Mouse (Mus musculus) megakaryocyte, embryonic 14.5 days (primary cell): ENCODE measurements around the gene C130050O18Rik. TPM values are rescaled to one million over a fixed set of nuclear protein-coding genes. Genes with fewer than 3 reads are reported as not detected.

Source experiments
- H3K27me3 ChIP-seq: replicated peaks from 2 replicates; pipeline ENCODE3; 2012; ENCODE audit warnings: inconsistent platforms
- H3K36me3 ChIP-seq: replicated peaks from 2 replicates; pipeline ENCODE3; 2012; ENCODE audit warnings: low read length, inconsistent platforms, mixed read lengths
- H3K4me1 ChIP-seq: 2 replicates; pipeline ENCODE4 v1.6.1; 2012; ENCODE audit warnings: inconsistent platforms
- H3K4me3 ChIP-seq: replicated peaks from 2 replicates; pipeline ENCODE3; 2012; ENCODE audit warnings: moderate library complexity, mild to moderate bottlenecking, inconsistent platforms
- H3K9me3 ChIP-seq: 2 replicates; pipeline ENCODE4 v1.6.1; 2012; ENCODE audit warnings: inconsistent platforms
- FLI1 ChIP-seq: IDR thresholded peaks from 2 replicates; pipeline ENCODE4 v1.6.1; 2012; ENCODE audit warnings: low read length, inconsistent platforms, mixed read lengths
- GATA1 ChIP-seq: IDR thresholded peaks from 3 replicates; pipeline ENCODE4 v1.6.1; 2012; ENCODE audit warnings: mixed read lengths, low read length, inconsistent platforms, borderline replicate concordance
- polyA plus RNA-seq: library from polyadenylated mRNA; stranded (reverse); fragments of >175 nt; gene quantifications from 2 replicates; pipeline ENCODE4 v1.2.3, GENCODE M21; 2012; ENCODE audit warnings: low replicate concordance; ENCODE audit not compliant: insufficient read depth

The C130050O18Rik gene
- polyA plus RNA-seq, 1 experiment: 1.8 TPM

DNA sequence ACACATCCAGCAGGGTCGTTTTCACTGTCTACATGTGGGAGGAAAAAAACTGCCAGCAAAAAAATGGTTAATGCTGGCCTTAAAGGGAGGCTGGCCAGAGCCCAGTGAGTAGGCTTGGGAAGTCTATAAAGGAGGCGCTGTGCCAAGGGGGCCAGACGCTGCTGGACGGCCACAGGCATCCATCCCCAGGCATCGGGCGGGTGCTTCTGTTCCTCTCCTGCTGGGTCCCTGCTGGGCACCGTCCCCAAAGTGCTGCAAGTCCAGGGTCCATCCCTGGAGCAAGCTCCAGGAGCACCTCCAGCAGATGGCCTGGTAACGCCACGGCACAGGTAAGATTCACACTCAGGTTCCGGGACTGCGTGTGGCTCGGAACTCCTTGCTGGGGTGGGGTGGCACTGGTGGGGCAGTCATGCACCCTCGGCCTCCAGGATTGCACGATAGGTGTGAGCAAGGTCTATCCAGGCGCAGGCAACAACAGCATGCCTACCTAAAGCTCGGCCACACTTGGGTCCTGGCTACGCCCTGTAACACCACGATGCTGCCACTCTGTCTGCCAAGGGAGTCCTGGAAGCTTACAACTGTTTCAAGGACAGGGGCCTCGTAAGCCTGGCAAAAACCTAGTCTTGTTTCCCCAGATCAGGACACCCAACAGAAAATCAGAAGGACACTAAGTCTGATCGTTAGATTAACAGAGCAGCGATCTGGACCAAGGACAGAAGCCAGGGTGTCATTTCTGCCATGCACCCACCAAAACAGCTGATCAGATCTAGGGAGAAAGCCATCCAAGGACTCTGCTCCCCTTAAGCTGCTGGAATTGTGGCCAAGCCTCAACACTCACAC, 18.2 kb downstream of the C130050O18Rik start, which contains the start of gene Gper1:
Gene Gper1, plus strand, starts transcription at position 126 of the 840 bp plus-strand sequence.
- TF ChIP-seq GATA1: no peak
- TF ChIP-seq FLI1: no peak
- H3K9me3 ChIP-seq: no peaks in the 10 kb centered on the region
- no peak within 1 kb of the TSS for H3K4me3 ChIP-seq
- H3K36me3 ChIP-seq: peaks cover 11% of the 10 kb centered on the region
- H3K27me3 ChIP-seq: no peaks in the 10 kb centered on the region
- peaks cover 55% of the 10 kb centered on the region for H3K4me1 ChIP-seq

DNA sequence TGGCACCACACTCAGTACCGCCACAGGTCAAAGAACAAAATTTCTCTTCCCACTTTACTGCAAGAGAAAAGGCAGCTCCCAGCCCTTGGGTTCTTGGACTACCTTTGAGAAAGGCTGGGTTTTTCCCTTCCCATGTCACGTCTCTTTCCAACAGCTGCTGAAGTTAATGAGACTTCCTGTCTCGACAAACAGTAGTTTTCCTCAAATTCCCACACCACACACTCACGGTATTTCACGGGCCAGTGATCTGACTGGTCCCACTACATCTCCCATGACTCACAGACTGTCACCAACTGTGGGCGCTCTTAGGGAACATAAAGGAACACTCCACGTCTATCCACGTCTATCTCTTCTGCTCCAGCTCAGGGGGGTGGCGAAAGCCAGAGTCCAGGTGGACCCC, 20.1 kb downstream of the C130050O18Rik start:
- Histone ChIP-seq H3K36me3 (peaks cover 11% of the 10 kb centered on the region), H3K4me3 (no peak overlapping the region), H3K4me1 (peaks cover 51% of the 10 kb centered on the region), H3K9me3 (no peaks in the 10 kb centered on the region), H3K27me3 (no peaks in the 10 kb centered on the region)
- TF ChIP-seq GATA1: no peak
- no peak for TF ChIP-seq FLI1

DNA sequence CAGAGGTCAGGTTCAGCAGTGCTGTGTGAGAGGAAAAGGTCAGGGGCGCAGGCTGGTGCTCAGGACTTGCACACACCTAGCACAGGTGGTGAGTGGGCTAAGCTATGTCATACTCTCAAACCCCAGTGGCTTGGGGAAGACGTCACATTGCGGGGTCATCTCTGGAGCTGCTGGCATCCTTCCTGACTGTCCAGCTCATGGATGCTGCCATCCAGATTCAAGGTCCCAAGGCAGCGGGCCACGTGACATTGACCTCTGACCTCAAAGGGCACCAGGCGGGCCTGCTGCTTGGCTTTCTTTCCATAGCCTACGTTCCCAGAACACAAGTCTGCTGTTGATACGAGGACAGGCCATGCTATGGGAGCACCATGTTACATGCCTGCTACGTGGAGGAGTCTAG, 21.9 kb downstream of the C130050O18Rik start:
- no peak for TF ChIP-seq FLI1
- TF ChIP-seq GATA1: no peak
- H3K27me3 ChIP-seq: no peaks in the 10 kb centered on the region
- no peak overlapping the region for H3K4me3 ChIP-seq
- peaks cover 40% of the 10 kb centered on the region for H3K4me1 ChIP-seq
- H3K36me3 ChIP-seq: peaks cover 11% of the 10 kb centered on the region
- H3K9me3 ChIP-seq: no peaks in the 10 kb centered on the region

DNA sequence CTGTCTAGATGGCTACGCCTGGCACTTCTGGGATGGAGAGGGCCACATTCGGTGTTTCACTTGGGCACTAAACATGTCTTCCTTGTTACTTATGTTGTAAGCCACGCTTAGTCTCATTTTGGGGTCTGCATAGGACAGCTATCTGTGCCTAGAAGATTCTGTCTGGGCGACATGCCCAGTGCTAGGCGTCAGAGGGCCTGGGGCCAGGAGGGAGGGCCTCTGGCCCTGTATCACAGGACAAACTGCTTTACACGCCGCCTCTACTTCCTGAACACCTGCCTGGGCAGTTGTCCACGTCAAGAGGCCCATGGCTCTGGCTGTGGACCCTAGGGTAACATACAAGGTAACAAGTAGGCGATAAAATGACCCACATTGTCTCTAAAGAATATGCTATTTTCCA, 22.9 kb downstream of the C130050O18Rik start:
- TF ChIP-seq GATA1: no peak
- no peak for TF ChIP-seq FLI1
- H3K4me1 ChIP-seq: peaks cover 49% of the 10 kb centered on the region
- H3K27me3 ChIP-seq: no peaks in the 10 kb centered on the region
- H3K4me3 ChIP-seq: no peak overlapping the region
- H3K9me3 ChIP-seq: no peaks in the 10 kb centered on the region
- peaks cover 11% of the 10 kb centered on the region for H3K36me3 ChIP-seq

DNA sequence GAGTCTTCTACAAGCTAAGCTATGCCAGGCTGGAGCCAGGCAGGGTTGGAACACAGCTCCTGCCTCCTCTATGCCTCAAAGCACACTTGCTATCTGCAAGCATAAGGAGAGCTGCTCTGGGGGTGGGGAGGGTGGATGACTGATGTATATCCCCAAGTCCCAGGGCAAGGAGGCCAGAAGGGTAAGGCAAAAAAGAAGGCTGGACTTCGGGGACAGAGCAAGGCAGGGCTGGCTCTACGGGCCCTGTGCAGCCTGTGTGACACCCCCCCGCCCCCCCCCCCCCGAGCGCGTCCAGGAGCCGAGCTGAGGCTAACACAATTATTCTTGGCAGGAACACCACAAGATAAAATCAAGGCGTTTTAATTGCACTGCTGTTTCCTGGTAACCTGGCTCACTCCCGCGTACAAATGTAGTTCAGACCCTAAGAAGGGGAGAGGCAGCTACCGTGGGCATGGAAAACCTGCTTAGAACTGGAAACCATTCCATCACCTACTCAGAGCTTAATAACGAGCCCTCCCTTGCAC, 24.8 kb downstream of the C130050O18Rik start:
- no peak for TF ChIP-seq FLI1
- TF ChIP-seq GATA1: no peak
- no peaks in the 10 kb centered on the region for H3K9me3 ChIP-seq
- peaks cover 14% of the 10 kb centered on the region for H3K36me3 ChIP-seq
- peaks cover 49% of the 10 kb centered on the region for H3K4me1 ChIP-seq
- no peak overlapping the region for H3K4me3 ChIP-seq
- no peaks in the 10 kb centered on the region for H3K27me3 ChIP-seq

DNA sequence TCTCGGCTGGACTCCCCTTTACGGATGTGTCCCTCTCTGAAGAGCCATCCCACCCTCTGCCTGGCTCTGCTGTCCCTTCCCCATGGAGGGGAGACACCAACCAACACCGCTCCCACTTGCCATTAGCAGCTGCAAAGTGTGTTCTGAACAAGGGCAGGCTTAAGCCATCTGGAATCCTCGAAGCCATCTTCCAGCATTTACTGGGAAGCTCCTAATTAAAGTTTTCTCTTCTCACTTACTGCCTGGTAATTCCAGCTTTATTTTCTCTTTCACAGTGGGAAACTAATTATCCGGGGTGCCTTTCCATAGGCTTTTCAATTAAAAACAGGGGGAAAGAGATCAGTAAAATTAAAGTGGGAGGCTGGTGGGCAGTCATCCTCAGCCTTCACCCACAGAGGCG, 27.3 kb downstream of the C130050O18Rik start:
- no peak for TF ChIP-seq FLI1
- no peak for TF ChIP-seq GATA1
- H3K9me3 ChIP-seq: no peaks in the 10 kb centered on the region
- no peak overlapping the region for H3K4me3 ChIP-seq
- H3K36me3 ChIP-seq: peaks cover 7% of the 10 kb centered on the region
- peaks cover 43% of the 10 kb centered on the region for H3K4me1 ChIP-seq
- no peaks in the 10 kb centered on the region for H3K27me3 ChIP-seq

DNA sequence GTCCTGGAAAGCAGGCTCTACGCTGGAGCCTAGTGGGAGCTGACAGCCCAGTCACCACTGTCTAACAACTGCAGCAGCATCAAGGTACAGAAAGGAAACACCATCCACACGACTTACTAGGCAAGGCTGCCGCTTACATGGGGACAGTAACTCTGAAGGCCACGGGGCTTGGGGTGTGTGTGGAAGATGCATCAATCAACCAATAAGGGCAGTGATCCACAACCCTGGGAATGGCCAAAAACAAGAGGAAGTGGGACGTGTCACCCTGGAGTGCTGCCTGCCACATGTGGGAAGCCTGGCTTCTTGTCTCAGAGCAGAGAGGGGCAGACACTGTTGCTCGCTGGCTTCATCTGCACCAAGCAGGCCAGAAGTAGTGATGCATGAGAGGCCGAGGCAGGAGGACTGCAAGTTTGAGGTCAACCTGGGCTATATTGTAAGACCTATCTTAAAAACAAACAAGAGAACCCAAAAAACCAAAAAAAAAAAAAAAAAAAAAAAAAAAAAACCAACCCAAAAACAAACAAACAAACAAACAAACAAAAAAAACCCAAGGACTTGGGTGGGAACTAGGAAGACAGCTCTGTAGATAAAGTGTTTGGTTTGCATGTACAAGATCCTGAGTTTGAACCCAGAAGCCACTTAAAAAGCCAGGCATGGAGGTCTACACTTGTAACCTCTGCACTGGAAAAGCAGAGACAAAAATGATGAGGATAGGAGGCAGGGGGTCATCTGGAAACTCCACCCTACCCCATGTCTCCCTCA, 27.8 kb downstream of the C130050O18Rik start:
- Histone ChIP-seq H3K36me3 (peaks cover 7% of the 10 kb centered on the region), H3K4me3 (no peak overlapping the region), H3K27me3 (no peaks in the 10 kb centered on the region)

DNA sequence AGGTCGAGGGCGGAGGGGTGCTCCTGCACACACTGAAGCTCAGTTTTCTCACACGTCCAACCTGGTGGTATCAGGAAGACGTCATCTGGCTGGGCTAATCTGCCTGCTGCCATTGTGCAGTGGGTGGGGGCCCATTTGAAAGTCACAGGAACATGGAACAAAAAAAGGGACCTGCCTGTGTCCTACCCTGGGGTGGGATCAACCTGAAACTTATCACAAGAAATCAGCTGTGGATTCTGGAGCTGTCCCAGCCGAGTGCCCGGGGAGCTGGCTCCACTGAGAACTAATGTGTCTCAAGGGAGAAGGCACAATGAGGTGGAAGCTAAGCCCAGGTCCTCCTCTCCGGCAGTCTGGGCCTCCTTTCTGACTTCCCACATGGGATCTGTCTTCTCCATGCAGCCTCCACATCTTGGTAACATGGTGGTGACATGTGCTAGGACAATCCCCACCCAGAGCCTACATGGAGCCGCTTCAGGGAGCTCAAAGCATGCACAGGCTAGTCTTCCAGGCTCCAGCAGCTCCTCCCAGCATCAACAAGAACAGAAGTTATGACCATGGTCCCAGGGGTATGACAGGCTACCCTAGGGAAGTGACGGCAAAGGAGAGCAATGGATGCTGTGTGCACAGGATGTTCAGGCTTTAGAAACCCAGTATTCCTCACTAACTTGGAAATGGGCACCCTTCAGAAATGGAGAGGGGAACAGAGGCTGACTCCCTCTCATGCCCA, 28.9 kb downstream of the C130050O18Rik start:
- H3K9me3 ChIP-seq: no peaks in the 10 kb centered on the region
- no peaks in the 10 kb centered on the region for H3K27me3 ChIP-seq
- TF ChIP-seq FLI1 (no peak), GATA1 (no peak)
- peaks cover 57% of the 10 kb centered on the region for H3K4me1 ChIP-seq
- no peak overlapping the region for H3K4me3 ChIP-seq
- H3K36me3 ChIP-seq: peaks cover 7% of the 10 kb centered on the region

More for the DNA sequence above, 27.8 kb downstream of the C130050O18Rik start:
- no peaks in the 10 kb centered on the region for H3K9me3 ChIP-seq
- TF ChIP-seq GATA1 (no peak), FLI1 (no peak)
- H3K4me1 ChIP-seq: peaks cover 46% of the 10 kb centered on the region

DNA sequence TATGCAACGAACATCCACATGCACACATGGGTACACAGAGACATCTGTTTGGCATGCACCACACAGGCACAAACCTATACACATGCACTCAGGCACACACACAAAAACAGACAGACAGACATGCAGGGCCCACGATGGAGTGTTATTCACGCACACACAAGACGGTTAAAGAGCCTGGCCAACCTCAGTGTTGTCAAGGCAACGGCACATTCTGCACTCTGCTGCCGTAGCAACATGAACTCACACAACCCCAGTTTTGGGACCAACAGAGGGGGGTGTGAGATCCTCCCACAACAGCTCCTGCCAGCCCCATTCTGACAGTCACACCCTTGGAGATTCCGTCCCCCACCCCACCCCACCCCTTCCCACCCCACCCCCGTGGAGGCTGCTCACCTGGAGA, 29.9 kb downstream of the C130050O18Rik start:
- H3K9me3 ChIP-seq: no peaks in the 10 kb centered on the region

More for the DNA sequence above, 29.9 kb downstream of the C130050O18Rik start:
- Histone ChIP-seq H3K36me3 (peaks cover 7% of the 10 kb centered on the region), H3K27me3 (no peaks in the 10 kb centered on the region), H3K4me3 (no peak overlapping the region), H3K4me1 (peaks cover 58% of the 10 kb centered on the region)
- TF ChIP-seq GATA1 (no peak), FLI1 (no peak)
